ENCODE assay signal across 12 mouse cellular contexts in the genomic region with DNA sequence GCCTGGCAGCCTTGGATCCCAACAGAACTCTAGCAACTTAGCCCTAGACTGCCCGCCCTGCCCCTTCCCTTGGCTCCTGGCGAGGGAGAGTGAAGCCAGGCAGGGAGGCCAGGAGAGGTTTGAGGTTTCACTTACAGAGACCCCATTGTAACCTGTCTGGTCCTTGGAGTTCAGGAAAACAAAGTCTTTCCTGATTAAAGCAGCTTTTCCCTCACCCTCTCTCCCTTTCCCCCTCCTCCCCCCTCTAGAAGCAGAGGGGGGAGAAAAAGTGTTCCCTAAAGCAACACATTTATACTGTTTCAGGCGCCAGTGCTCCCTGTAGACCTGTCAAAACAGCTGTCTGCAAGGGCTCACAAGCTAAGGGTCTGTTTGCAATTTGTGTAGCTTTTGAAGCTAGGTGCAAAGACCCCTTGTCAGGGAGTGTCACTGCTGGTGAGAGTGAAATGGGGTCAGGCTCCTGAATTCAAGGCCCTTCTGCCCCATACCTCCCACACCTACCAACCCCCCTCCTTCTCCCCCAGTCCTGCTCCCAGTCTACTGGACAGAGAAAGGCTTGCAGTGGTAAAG. TPM values are rescaled to one million over a fixed set of nuclear protein-coding genes. Genes with fewer than 3 reads are reported as not detected.
DNase-seq lines count a peak whose midpoint lies in the region; ATAC-seq lines count a peak whose summit lies in the region.
"Had no signal": no experiment of that assay in that cellular context is flagged by ENCODE, and none has a peak within 500 bp of the region (broad histone marks: within the 10 kb centered on the region; RNA-seq: fewer than 3 reads in every experiment).

No protein-coding gene starts in this region.

- DNase-seq in kidney, postnatal 36 days = no peak
- peak; percentile 82 for DNase-seq in embryonic facial prominence, embryonic 10.5 days (ENCODE audit: low spot score)
- DNase-seq in forebrain, embryonic 14.5 days (ENCODE audit: low spot score) = peak; percentile 29
- peak; percentile 71 for DNase-seq in mesoderm, embryonic 11.5 days (ENCODE audit: low read depth, low spot score)
- DNase-seq in urinary bladder, adult 2 months (ENCODE audit: low spot score) = no peak
- DNase-seq in lung, postnatal 25 days (ENCODE audit: low spot score) = no peak
- DNase-seq: adrenal gland, adult 2 months; gastrocnemius, postnatal 25 days; kidney, postnatal 10 days had no signal

- peak; percentile 89 for ATAC-seq in kidney, embryonic 16.5 days (ENCODE audit: low FRiP score, low TSS enrichment)
- ATAC-seq in forebrain, embryonic 14.5 days = peak; percentile 52
- ATAC-seq in CD4-positive, CD25-positive, alpha-beta regulatory T cell, adult 4 months = no peak

- no peak overlapping the region for H3K4me3 ChIP-seq in kidney, embryonic 16.5 days (ENCODE audit: low read length)
- H3K4me3 ChIP-seq in embryonic facial prominence, embryonic 10.5 days = peak overlapping the region; percentile 63
- no peak overlapping the region for H3K4me3 ChIP-seq in forebrain, embryonic 14.5 days (ENCODE audit: low read depth, low read length)

- H3K9me3 ChIP-seq in kidney, embryonic 16.5 days (ENCODE audit: low read length) = no peaks in the 10 kb centered on the region
- no peaks in the 10 kb centered on the region for H3K9me3 ChIP-seq in embryonic facial prominence, embryonic 10.5 days
- no peaks in the 10 kb centered on the region for H3K9me3 ChIP-seq in forebrain, embryonic 14.5 days (replicated peaks; ENCODE audit: control insufficient read depth, low read length)

- 5% methylated on average over 3 of the region's 3 CpGs for WGBS in kidney, embryonic 16.5 days
- 6% methylated on average over 3 of the region's 3 CpGs for WGBS in embryonic facial prominence, embryonic 10.5 days
- whole genome bisulfite sequencing in forebrain, embryonic 14.5 days = 8% methylated on average over 3 of the region's 3 CpGs

- no peaks in the 10 kb centered on the region for H3K36me3 ChIP-seq in kidney, embryonic 16.5 days (ENCODE audit: insufficient read depth, low read length)
- H3K36me3 ChIP-seq in embryonic facial prominence, embryonic 10.5 days (replicated peaks) = no peaks in the 10 kb centered on the region
- no peaks in the 10 kb centered on the region for H3K36me3 ChIP-seq in forebrain, embryonic 14.5 days (ENCODE audit: control insufficient read depth, insufficient read depth, low read length)

- H3K4me1 ChIP-seq in kidney, embryonic 16.5 days (ENCODE audit: insufficient read depth, low read length) = peaks cover 18% of the 10 kb centered on the region
- H3K4me1 ChIP-seq in embryonic facial prominence, embryonic 10.5 days = peaks cover 44% of the 10 kb centered on the region
- peaks cover 6% of the 10 kb centered on the region; the same call in 1 of the 2 replicates for H3K4me1 ChIP-seq in forebrain, embryonic 14.5 days (ENCODE audit: control insufficient read depth, insufficient read depth, low read length)

- H3K27me3 ChIP-seq in kidney, embryonic 16.5 days (ENCODE audit: insufficient read depth, low read length) = no peaks in the 10 kb centered on the region
- no peaks in the 10 kb centered on the region for H3K27me3 ChIP-seq in embryonic facial prominence, embryonic 10.5 days (replicated peaks; ENCODE audit: low read depth, poor library complexity, severe bottlenecking)
- no peaks in the 10 kb centered on the region for H3K27me3 ChIP-seq in forebrain, embryonic 14.5 days (replicated peaks; ENCODE audit: control insufficient read depth, insufficient read depth, low read length)

- H3K4me2 ChIP-seq in kidney, embryonic 16.5 days (replicated peaks; ENCODE audit: low read depth, low read length) = peak overlapping the region; percentile 44
- no peak overlapping the region for H3K4me2 ChIP-seq in forebrain, embryonic 14.5 days (ENCODE audit: low read length)

- 0 out of 2 replicates have a peak overlapping the region, but pooled peaks have one; percentile 4 for H3K27ac ChIP-seq in kidney, embryonic 16.5 days (ENCODE audit: low read length)
- peak overlapping the region; percentile 87 for H3K27ac ChIP-seq in embryonic facial prominence, embryonic 10.5 days (replicated peaks)
- no peak overlapping the region for H3K27ac ChIP-seq in forebrain, embryonic 14.5 days (ENCODE audit: low read depth, low read length)

- H3K9ac ChIP-seq in kidney, embryonic 16.5 days (replicated peaks; ENCODE audit: low read length) = no peak overlapping the region
- no peak overlapping the region for H3K9ac ChIP-seq in forebrain, embryonic 14.5 days (ENCODE audit: low read length)

RNA-seq across cellular contexts. Expression of gene Col9a1, which starts 18.6 kb away (rescaled TPM):
- 8.5 and 8.6 TPM in 2 replicates for polyA plus RNA-seq in kidney, embryonic 16.5 days (2015; fragmentation: Nextera tagmentation; extraction: Ambion mirVana)
- polyA plus RNA-seq in embryonic facial prominence, embryonic 10.5 days (2016; fragmentation: Nextera tagmentation; extraction: Ambion mirVana) = 107 and 109 TPM in 2 replicates
- polyA plus RNA-seq in forebrain, embryonic 14.5 days (2014; fragmentation: Nextera tagmentation; extraction: Ambion mirVana) = 0.57 and 0.73 TPM in 2 replicates
- polyA plus RNA-seq in CD4-positive, CD25-positive, alpha-beta regulatory T cell, adult 4 months (2017; shearing (Covaris generic)) = not detected
- 0.01 and 0.03 TPM in 2 replicates for polyA plus RNA-seq in urinary bladder, adult 2 months (2012; rRNA removed)
- polyA plus RNA-seq: adrenal gland, adult 2 months; liver, adult 2 months had no signal

Comparison
In these comparisons a context has a peak if more than half of its experiments do, and no peak if none do; other contexts are left out.
1. DNase-seq: peak in embryonic facial prominence, embryonic 10.5 days (single experiment), forebrain, embryonic 14.5 days (single experiment) and mesoderm, embryonic 11.5 days (single experiment); none in kidney, postnatal 36 days (0 of 2), urinary bladder, adult 2 months (single experiment) and lung, postnatal 25 days (single experiment).
2. RNA of gene Col9a1, which starts 18.6 kb away (polyA plus RNA-seq): 107 to 109 TPM in embryonic facial prominence, embryonic 10.5 days; 8.5 to 8.6 TPM in kidney, embryonic 16.5 days, 0.57 to 0.73 TPM in forebrain, embryonic 14.5 days, not detected in CD4-positive, CD25-positive, alpha-beta regulatory T cell, adult 4 months and 0.01 to 0.03 TPM in urinary bladder, adult 2 months; every median in the first group is over 10 times any median in the second.